Mouse (Mus musculus): Measurements from ENCODE around the gene Mical1. TPM values are rescaled to one million over a fixed set of nuclear protein-coding genes. Genes with fewer than 3 reads are reported as not detected.

Gene Mical1
- polyA plus RNA-seq, 1 experiment from 2014 or later, result 27.9 TPM

- Histone ChIP-seq H3K9ac (replicated peaks; ENCODE audit: low read depth) (no peak overlapping the region), H3K36me3 (ENCODE audit: insufficient read depth, low read length) (0 out of 2 replicates have a peak, but pooled peaks cover 1% of the 10 kb centered on the region), H3K4me3 (ENCODE audit: low read depth, low read length) (no peak overlapping the region), H3K27ac (ENCODE audit: low read length) (peak overlapping the region; percentile 79), H3K4me2 (replicated peaks; ENCODE audit: low read depth, low read length) (no peak overlapping the region), H3K9me3 (ENCODE audit: low read length) (no peaks in the 10 kb centered on the region), H3K4me1 (ENCODE audit: insufficient read depth, low read depth, low read length) (peaks cover 16% of the 10 kb centered on the region; the same call in 1 of the 2 replicates), H3K27me3 (replicated peaks; ENCODE audit: insufficient read depth, low read length) (no peaks in the 10 kb centered on the region)
- DNase-seq (ENCODE audit: low spot score) (peak; percentile 35), ATAC-seq (no peak)
- no peak for TF ChIP-seq CTCF (IDR thresholded peaks at IDR 0.05)
- WGBS, result 52% methylated on average over 6 of the region's 6 CpGs
These were observed 2.2 kb upstream of the Mical1 start for GRCm38 (mm10) chr10:41473782-41474468.

GRCm38 (mm10) chr10:41474981-41475391 lies 1.1 kb upstream of the Mical1 start:
- ATAC-seq (peak; percentile 63), DNase-seq (ENCODE audit: low spot score) (peak; percentile 89)
- Histone ChIP-seq H3K9me3 (ENCODE audit: low read length) (no peaks in the 10 kb centered on the region), H3K4me3 (ENCODE audit: low read depth, low read length) (no peak overlapping the region), H3K36me3 (ENCODE audit: insufficient read depth, low read length) (no peaks in the 10 kb centered on the region), H3K27ac (ENCODE audit: low read length) (peak overlapping the region; percentile 79), H3K4me1 (ENCODE audit: insufficient read depth, low read depth, low read length) (peaks cover 16% of the 10 kb centered on the region; the same call in 1 of the 2 replicates), H3K9ac (replicated peaks; ENCODE audit: low read depth) (no peak overlapping the region), H3K4me2 (replicated peaks; ENCODE audit: low read depth, low read length) (no peak overlapping the region), H3K27me3 (replicated peaks; ENCODE audit: insufficient read depth, low read length) (no peaks in the 10 kb centered on the region)
- WGBS, result 23% methylated on average over 1 of the region's 1 CpGs
- peak; percentile 82 for TF ChIP-seq EP300 (IDR thresholded peaks at IDR 0.05)
- TF ChIP-seq CTCF (IDR thresholded peaks at IDR 0.05), result no peak

GRCm38 (mm10) chr10:41477018-41477277 lies 834 bp downstream of the Mical1 start:
- Histone ChIP-seq H3K4me3 (ENCODE audit: low read depth, low read length) (peak overlapping the region; percentile 52), H3K36me3 (ENCODE audit: insufficient read depth, low read length) (no peaks in the 10 kb centered on the region), H3K4me1 (ENCODE audit: insufficient read depth, low read depth, low read length) (peaks cover 16% of the 10 kb centered on the region; the same call in 1 of the 2 replicates), H3K27ac (ENCODE audit: low read length) (peak overlapping the region; percentile 79), H3K27me3 (replicated peaks; ENCODE audit: insufficient read depth, low read length) (no peaks in the 10 kb centered on the region), H3K4me2 (replicated peaks; ENCODE audit: low read depth, low read length) (peak overlapping the region; percentile 88), H3K9me3 (ENCODE audit: low read length) (no peaks in the 10 kb centered on the region), H3K9ac (replicated peaks; ENCODE audit: low read depth) (peak overlapping the region; percentile 52)
- 0% methylated on average over 8 of the region's 9 CpGs for WGBS
- no peak for DNase-seq (ENCODE audit: low spot score)
- peak; percentile 13 for ATAC-seq
- no peak; the same call in 1 of the 2 replicates for TF ChIP-seq EP300 (IDR thresholded peaks at IDR 0.05)
- TF ChIP-seq CTCF (IDR thresholded peaks at IDR 0.05), result no peak

- WGBS, result 7% methylated on average over 20 of the region's 20 CpGs
- DNase-seq (ENCODE audit: low spot score), result peak; percentile 93
- TF ChIP-seq CTCF (IDR thresholded peaks at IDR 0.05) (no peak), EP300 (IDR thresholded peaks at IDR 0.05) (no peak)
- Histone ChIP-seq H3K36me3 (ENCODE audit: insufficient read depth, low read length) (no peaks in the 10 kb centered on the region), H3K27ac (ENCODE audit: low read length) (peak overlapping the region; percentile 79), H3K9ac (replicated peaks; ENCODE audit: low read depth) (peak overlapping the region; percentile 52), H3K27me3 (replicated peaks; ENCODE audit: insufficient read depth, low read length) (no peaks in the 10 kb centered on the region), H3K4me1 (ENCODE audit: insufficient read depth, low read depth, low read length) (peaks cover 16% of the 10 kb centered on the region; the same call in 1 of the 2 replicates), H3K4me3 (ENCODE audit: low read depth, low read length) (peak overlapping the region; percentile 52), H3K9me3 (ENCODE audit: low read length) (no peaks in the 10 kb centered on the region), H3K4me2 (replicated peaks; ENCODE audit: low read depth, low read length) (peak overlapping the region; percentile 88)
- ATAC-seq, result peak; percentile 80
These were observed 1.4 kb downstream of the Mical1 start for GRCm38 (mm10) chr10:41477278-41478181.

GRCm38 (mm10) chr10:41479961-41480360 lies 3.8 kb downstream of the Mical1 start:
- no peaks in the 10 kb centered on the region for H3K9me3 ChIP-seq (ENCODE audit: low read length)
- peaks cover 8% of the 10 kb centered on the region; the same call in 1 of the 2 replicates for H3K36me3 ChIP-seq (ENCODE audit: insufficient read depth, low read length)
- peaks cover 16% of the 10 kb centered on the region; the same call in 1 of the 2 replicates for H3K4me1 ChIP-seq (ENCODE audit: insufficient read depth, low read depth, low read length)
- DNase-seq (ENCODE audit: low spot score) (no peak), ATAC-seq (no peak)
- TF ChIP-seq CTCF (IDR thresholded peaks at IDR 0.05) (no peak), EP300 (IDR thresholded peaks at IDR 0.05) (no peak)
- H3K9ac ChIP-seq (replicated peaks; ENCODE audit: low read depth), result no peak overlapping the region
- no peak overlapping the region for H3K27ac ChIP-seq (ENCODE audit: low read length)
- 63% methylated on average over 3 of the region's 3 CpGs for WGBS
- no peak overlapping the region for H3K4me3 ChIP-seq (ENCODE audit: low read depth, low read length)
- H3K27me3 ChIP-seq (replicated peaks; ENCODE audit: insufficient read depth, low read length), result no peaks in the 10 kb centered on the region
- H3K4me2 ChIP-seq (replicated peaks; ENCODE audit: low read depth, low read length), result no peak overlapping the region
